Comparison of ENCODE assay signal across 30 mouse cellular contexts in genomic region chr1:144152184-144152525, GRCm38 (mm10). TPM values are rescaled to one million over a fixed set of nuclear protein-coding genes. Genes with fewer than 3 reads are reported as not detected.
A peak's percentile ranks its signal among the peaks of the same experiment; 100 is the strongest.
DNase-seq lines count a peak whose midpoint lies in the region; ATAC-seq and TF ChIP-seq lines count a peak whose summit lies in the region.
"Had no signal": no experiment of that assay in that cellular context is flagged by ENCODE, and none has a peak within 500 bp of the region (broad histone marks: within the 10 kb centered on the region; RNA-seq: fewer than 3 reads in every experiment).

No protein-coding gene starts in this region.

- H3K27me3 ChIP-seq in hindbrain, embryonic 15.5 days: no peaks in the 10 kb centered on the region
- no peaks in the 10 kb centered on the region for H3K27me3 ChIP-seq in hindbrain, postnatal 0 days (ENCODE audit: insufficient read depth, low read length)
- no peaks in the 10 kb centered on the region for H3K27me3 ChIP-seq in neural tube, embryonic 11.5 days (ENCODE audit: control insufficient read depth, insufficient read depth, low read length)
- no peaks in the 10 kb centered on the region for H3K27me3 ChIP-seq in midbrain, postnatal 0 days (ENCODE audit: insufficient read depth, low read length)
- H3K27me3 ChIP-seq: CH12.LX; embryonic facial prominence, embryonic 12.5 days; liver, embryonic 12.5 days; midbrain, embryonic 12.5 days had no signal

- no peak overlapping the region for H3K9ac ChIP-seq in hindbrain, embryonic 15.5 days
- no peak overlapping the region for H3K9ac ChIP-seq in hindbrain, postnatal 0 days (replicated peaks; ENCODE audit: low read length)
- H3K9ac ChIP-seq in neural tube, embryonic 11.5 days (ENCODE audit: low read length): no peak overlapping the region
- no peak overlapping the region for H3K9ac ChIP-seq in midbrain, postnatal 0 days (replicated peaks; ENCODE audit: low read length, poor library complexity, severe bottlenecking)
- H3K9ac ChIP-seq: embryonic facial prominence, embryonic 12.5 days; liver, embryonic 12.5 days; midbrain, embryonic 12.5 days had no signal

- peaks cover 8% of the 10 kb centered on the region for H3K4me1 ChIP-seq in hindbrain, embryonic 15.5 days (replicated peaks)
- H3K4me1 ChIP-seq in hindbrain, postnatal 0 days (ENCODE audit: insufficient read depth, low read length): no peaks in the 10 kb centered on the region
- H3K4me1 ChIP-seq in neural tube, embryonic 11.5 days (ENCODE audit: control insufficient read depth, insufficient read depth, low read length): no peaks in the 10 kb centered on the region
- H3K4me1 ChIP-seq in midbrain, postnatal 0 days (ENCODE audit: insufficient read depth, low read length): no peaks in the 10 kb centered on the region
- H3K4me1 ChIP-seq: embryonic facial prominence, embryonic 12.5 days; liver, embryonic 12.5 days; midbrain, embryonic 12.5 days had no signal

- TF ChIP-seq CTCF in hindbrain, postnatal 0 days (IDR thresholded peaks at IDR 0.05; ENCODE audit: low read depth): no peak
- TF ChIP-seq CTCF in midbrain, postnatal 0 days (IDR thresholded peaks at IDR 0.05): no peak

- no peak overlapping the region for H3K4me2 ChIP-seq in hindbrain, embryonic 15.5 days
- H3K4me2 ChIP-seq in hindbrain, postnatal 0 days (ENCODE audit: low read depth, low read length): no peak overlapping the region
- H3K4me2 ChIP-seq in neural tube, embryonic 11.5 days (ENCODE audit: low read depth): no peak overlapping the region
- no peak overlapping the region for H3K4me2 ChIP-seq in midbrain, postnatal 0 days (ENCODE audit: low read depth, low read length, poor library complexity, severe bottlenecking)
- H3K4me2 ChIP-seq: embryonic facial prominence, embryonic 12.5 days; liver, embryonic 12.5 days; midbrain, embryonic 12.5 days had no signal

- 84% methylated on average over 1 of the region's 1 CpGs for WGBS in hindbrain, embryonic 15.5 days
- WGBS in hindbrain, postnatal 0 days: 87% methylated on average over 1 of the region's 1 CpGs
- 90% methylated on average over 1 of the region's 1 CpGs for WGBS in neural tube, embryonic 11.5 days
- WGBS in midbrain, postnatal 0 days: 68% methylated on average over 1 of the region's 1 CpGs

- no peak for DNase-seq in hindbrain, postnatal 0 days (ENCODE audit: low spot score)
- no peak for DNase-seq in neural tube, embryonic 11.5 days (ENCODE audit: low spot score)
- DNase-seq in neural tube, embryonic 10.5 days (ENCODE audit: extremely low spot score, low spot score): no peak
- DNase-seq in midbrain, postnatal 0 days (ENCODE audit: low spot score): no peak
- no peak for DNase-seq in kidney, adult 9 months
- DNase-seq: adrenal gland, adult 8-10 months; B cell, adult 2 months; cerebellum, adult 18-20 months; cerebellum, postnatal 25 days; gastrocnemius, adult 2 months; kidney, adult 18-20 months; lung, adult 18-20 months; lung, postnatal 10 days; retina, postnatal 1 day had no signal

- no peaks in the 10 kb centered on the region for H3K9me3 ChIP-seq in hindbrain, embryonic 15.5 days
- H3K9me3 ChIP-seq in hindbrain, postnatal 0 days (ENCODE audit: low read length): no peaks in the 10 kb centered on the region
- no peaks in the 10 kb centered on the region for H3K9me3 ChIP-seq in neural tube, embryonic 11.5 days (ENCODE audit: control insufficient read depth, low read length)
- H3K9me3 ChIP-seq in midbrain, postnatal 0 days (ENCODE audit: low read length): no peaks in the 10 kb centered on the region
- H3K9me3 ChIP-seq: embryonic facial prominence, embryonic 12.5 days; G1E; liver, embryonic 12.5 days; midbrain, embryonic 12.5 days had no signal

- H3K36me3 ChIP-seq in hindbrain, embryonic 15.5 days: no peaks in the 10 kb centered on the region
- H3K36me3 ChIP-seq in hindbrain, postnatal 0 days (ENCODE audit: insufficient read depth, low read length): no peaks in the 10 kb centered on the region
- H3K36me3 ChIP-seq in neural tube, embryonic 11.5 days (ENCODE audit: control insufficient read depth, insufficient read depth, low read length): no peaks in the 10 kb centered on the region
- H3K36me3 ChIP-seq in midbrain, postnatal 0 days (ENCODE audit: insufficient read depth, low read length): no peaks in the 10 kb centered on the region
- H3K36me3 ChIP-seq: embryonic facial prominence, embryonic 12.5 days; G1E; liver, embryonic 12.5 days; midbrain, embryonic 12.5 days had no signal

- ATAC-seq in hindbrain, embryonic 15.5 days (ENCODE audit: low FRiP score, low read depth): peak; percentile 19; the same call in 1 of the 2 replicates
- no peak for ATAC-seq in hindbrain, postnatal 0 days
- ATAC-seq in neural tube, embryonic 11.5 days (ENCODE audit: insufficient read depth, low FRiP score, low TSS enrichment): peak; percentile 4; the same call in 1 of the 2 replicates
- peak; percentile 52 for ATAC-seq in midbrain, postnatal 0 days (ENCODE audit: low FRiP score)
- ATAC-seq in activated CD4-positive, CD25-positive, alpha-beta regulatory T cell, adult 4 months: no peak
- ATAC-seq: inflammation-experienced regulatory T-cells, adult 6 months; liver, embryonic 12.5 days; Patski had no signal

- H3K27ac ChIP-seq in hindbrain, embryonic 15.5 days (replicated peaks): peak overlapping the region; percentile 53; the same call in 1 of the 2 replicates
- no peak overlapping the region for H3K27ac ChIP-seq in hindbrain, postnatal 0 days
- H3K27ac ChIP-seq in neural tube, embryonic 11.5 days (ENCODE audit: low read depth, low read length): no peak overlapping the region
- H3K27ac ChIP-seq in midbrain, postnatal 0 days (ENCODE audit: low read depth, low read length): peak overlapping the region; percentile 32; the same call in 1 of the 2 replicates
- H3K27ac ChIP-seq: embryonic facial prominence, embryonic 12.5 days; gastrocnemius, adult 2 months; kidney, postnatal 0 days; liver, embryonic 12.5 days; midbrain, embryonic 12.5 days had no signal

- H3K4me3 ChIP-seq in hindbrain, embryonic 15.5 days: no peak overlapping the region
- H3K4me3 ChIP-seq in hindbrain, postnatal 0 days (ENCODE audit: low read length): no peak overlapping the region
- H3K4me3 ChIP-seq in neural tube, embryonic 11.5 days (ENCODE audit: low read depth, low read length): no peak overlapping the region
- no peak overlapping the region for H3K4me3 ChIP-seq in midbrain, postnatal 0 days (ENCODE audit: low read depth, low read length)
- H3K4me3 ChIP-seq: embryonic facial prominence, embryonic 12.5 days; gastrocnemius, adult 2 months; liver, embryonic 12.5 days; midbrain, embryonic 12.5 days had no signal

RNA-seq across cellular contexts. Expression of gene Rgs13, which starts 25.0 kb away (rescaled TPM):
- 0.48 and 1.1 TPM in 2 replicates for polyA plus RNA-seq in hindbrain, embryonic 15.5 days (2015; fragmentation: Nextera tagmentation; extraction: Ambion mirVana)
- total RNA-seq in hindbrain, postnatal 0 days (2014; rRNA removed): 1.5 TPM in 2 replicates
- 0.92 and 1.3 TPM in 2 replicates for polyA plus RNA-seq in hindbrain, postnatal 0 days (2015; fragmentation: Nextera tagmentation; extraction: Ambion mirVana)
- 0.85 and 0.93 TPM in 2 replicates for polyA plus RNA-seq in neural tube, embryonic 11.5 days (2014; fragmentation: Nextera tagmentation; extraction: Ambion mirVana)
- total RNA-seq in midbrain, postnatal 0 days (2014; rRNA removed): 0.71 TPM in 1 of 2 replicates, not detected in the other
- polyA plus RNA-seq in midbrain, postnatal 0 days (2015; fragmentation: Nextera tagmentation; extraction: Ambion mirVana): 0.65 and 0.95 TPM in 2 replicates
- under 1 TPM in 1 of 2 experiments, not detected in 1; 0.83 TPM for polyA plus RNA-seq in activated CD4-positive, CD25-positive, alpha-beta regulatory T cell, adult 4 months (2017; shearing (Covaris generic))
- total RNA-seq: adrenal gland, adult 8-10 months; gastrocnemius, adult 2 months; heart, adult 8-10 months; heart, postnatal 25 days had no signal
- polyA plus RNA-seq: heart, embryonic 14.5 days; kidney, postnatal 0 days; limb, embryonic 11.5 days; liver, embryonic 12.5 days; Patski; spleen, adult 2 months; testis, adult 2 months had no signal

Comparison
In these comparisons a context has a peak if more than half of its experiments do, and no peak if none do; other contexts are left out.
1. ATAC-seq: peak in hindbrain, embryonic 15.5 days (single experiment), neural tube, embryonic 11.5 days (single experiment) and midbrain, postnatal 0 days (single experiment); none in hindbrain, postnatal 0 days (single experiment) and activated CD4-positive, CD25-positive, alpha-beta regulatory T cell, adult 4 months (single experiment).
2. H3K27ac ChIP-seq: peak in hindbrain, embryonic 15.5 days (single experiment) and midbrain, postnatal 0 days (single experiment); none in hindbrain, postnatal 0 days (single experiment) and neural tube, embryonic 11.5 days (single experiment).